Mouse (Mus musculus): ENCODE results near the gene Ppp4c. TPM values are rescaled to one million over a fixed set of nuclear protein-coding genes. Genes with fewer than 3 reads are reported as not detected.

Gene Ppp4c
- total RNA-seq, 2 experiments from 2014 or later, result 56.2 to 64.6 TPM

DNA sequence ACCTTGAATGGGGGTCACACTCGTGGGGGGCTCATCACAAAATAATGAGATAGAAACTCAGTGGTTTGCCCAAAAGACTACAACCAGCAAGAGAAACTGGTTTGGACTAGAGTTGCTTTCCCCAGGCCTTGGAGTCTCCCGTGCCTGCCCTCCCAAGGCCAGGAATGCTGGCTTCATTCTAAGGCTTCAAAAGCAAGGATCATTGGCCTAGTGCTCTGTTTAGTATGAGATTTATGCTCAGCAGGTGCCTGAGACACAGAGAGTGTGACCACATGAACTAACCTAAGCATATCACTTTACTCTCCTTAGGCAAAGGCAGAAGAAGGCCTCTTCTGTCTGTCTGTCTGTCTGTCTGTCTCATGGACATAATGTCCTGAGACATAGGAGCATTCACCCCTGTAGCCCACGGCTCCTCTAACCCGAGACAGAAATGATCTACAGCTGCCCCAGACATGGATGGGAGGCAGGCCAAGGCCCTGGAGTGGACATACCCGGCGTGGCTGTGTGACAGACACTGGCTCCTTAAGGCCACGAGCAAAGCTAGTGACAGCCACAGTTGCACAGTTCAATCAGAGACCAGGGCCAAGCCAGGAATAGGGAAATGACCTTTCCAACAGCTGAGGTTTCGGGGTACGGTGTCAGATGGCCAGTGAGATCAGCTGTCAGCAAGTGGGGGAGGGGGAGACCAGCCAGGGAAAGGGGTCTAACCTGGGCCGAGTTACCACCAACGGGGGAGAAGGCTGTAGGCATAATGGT, 10.0 kb upstream of the Ppp4c start:
- no peak for DNase-seq (ENCODE audit: low spot score in 2 of 2)

DNA sequence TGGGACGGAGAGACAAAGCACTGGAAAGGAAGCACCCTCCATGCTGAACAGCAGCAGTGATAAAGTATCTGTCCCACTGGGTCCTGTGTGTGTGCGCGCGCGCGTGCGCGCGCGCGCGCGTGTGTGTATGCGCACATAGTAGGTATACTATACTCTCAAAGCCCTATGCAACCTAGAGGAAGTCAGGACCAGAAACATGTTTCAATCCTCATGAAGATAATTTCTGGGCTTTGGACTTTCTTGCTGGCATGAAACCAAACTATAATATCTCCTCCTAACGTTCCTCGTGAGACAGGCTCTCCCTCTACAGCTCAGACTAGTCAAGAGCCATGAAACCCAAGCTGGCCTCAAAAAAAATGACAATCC, 8.7 kb upstream of the Ppp4c start:
- no peak for DNase-seq (ENCODE audit: low spot score in 2 of 2)

DNA sequence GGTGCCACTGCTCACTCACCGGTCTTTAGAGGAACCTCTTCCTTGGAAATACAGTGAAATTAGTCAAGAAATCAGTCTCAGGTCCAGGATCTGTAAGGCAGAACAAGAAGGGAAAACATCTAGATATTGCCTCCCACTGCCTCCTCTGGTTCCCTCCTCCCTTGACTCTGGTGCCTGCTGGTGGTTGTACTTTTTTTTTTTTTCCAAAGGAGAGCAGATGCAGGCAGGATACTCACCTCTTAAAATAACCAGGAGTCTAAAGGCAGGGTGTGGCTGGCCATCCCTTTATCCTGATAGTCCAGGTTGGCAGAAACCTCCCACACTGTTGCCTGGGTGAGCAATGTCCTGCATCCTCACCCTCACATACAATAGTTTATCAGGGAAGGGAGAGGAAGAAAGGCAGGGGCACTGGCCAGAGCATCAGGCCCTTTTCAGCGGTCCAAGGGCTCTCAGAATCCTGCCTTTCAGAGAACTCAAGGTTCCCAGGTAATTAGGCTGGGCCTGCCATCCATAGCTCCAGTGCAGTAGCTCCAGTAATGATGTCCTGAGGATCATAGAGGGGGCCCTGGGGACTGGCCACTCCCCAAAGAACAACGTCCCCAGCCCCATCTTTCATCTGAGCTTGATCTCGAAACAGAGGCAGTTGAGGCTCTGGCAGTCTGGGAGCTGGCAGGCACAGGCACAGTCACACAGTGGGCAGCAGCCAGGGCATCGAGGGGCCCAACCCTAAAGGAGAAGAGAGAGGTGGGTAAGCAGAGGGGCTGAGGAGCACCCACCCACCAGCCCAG, 8.2 kb upstream of the Ppp4c start:
- DNase-seq (ENCODE audit: low spot score in 2 of 2), result no peak

DNA sequence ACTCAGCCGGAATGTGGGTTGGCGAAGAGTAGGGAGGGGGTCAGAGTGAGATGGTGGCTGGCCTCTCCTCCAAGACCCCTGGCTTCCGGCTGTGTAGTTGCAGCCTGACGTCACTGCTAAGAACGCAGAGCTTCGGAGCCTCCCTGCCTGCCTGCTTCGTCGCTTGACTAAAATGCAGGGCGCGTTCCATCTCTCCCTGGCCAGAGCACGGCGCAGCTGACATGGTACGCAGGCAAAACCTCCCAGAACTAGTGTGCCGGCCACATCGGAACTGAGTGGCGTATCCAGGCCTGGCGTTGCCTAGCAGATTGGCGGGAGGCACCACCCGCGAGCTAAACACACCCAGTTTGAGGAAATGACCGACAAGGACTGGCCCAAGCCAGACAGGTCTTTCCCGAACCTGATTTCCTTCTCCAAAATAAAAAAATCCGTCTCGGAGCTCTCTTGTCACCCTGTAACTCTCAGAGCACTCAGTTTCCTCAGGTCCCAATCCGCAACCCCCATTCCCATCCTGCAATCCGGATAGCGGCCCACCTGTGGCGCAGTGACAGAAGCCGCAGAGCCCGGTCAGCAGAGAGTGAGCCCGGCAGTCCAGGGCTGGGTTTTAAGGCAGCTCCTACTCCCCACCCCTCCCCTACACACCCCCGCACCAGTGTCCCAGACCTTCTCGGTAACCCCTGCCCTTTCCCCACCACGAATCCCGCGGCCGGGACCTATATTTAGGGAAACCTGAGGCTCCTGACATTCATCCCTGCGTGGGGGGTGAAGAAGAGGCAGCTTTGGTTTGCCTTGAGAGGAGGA, 7.4 kb upstream of the Ppp4c start:
- peak in 1 of 2 experiments; percentile 84 for DNase-seq (ENCODE audit: low spot score in 2 of 2)

DNA sequence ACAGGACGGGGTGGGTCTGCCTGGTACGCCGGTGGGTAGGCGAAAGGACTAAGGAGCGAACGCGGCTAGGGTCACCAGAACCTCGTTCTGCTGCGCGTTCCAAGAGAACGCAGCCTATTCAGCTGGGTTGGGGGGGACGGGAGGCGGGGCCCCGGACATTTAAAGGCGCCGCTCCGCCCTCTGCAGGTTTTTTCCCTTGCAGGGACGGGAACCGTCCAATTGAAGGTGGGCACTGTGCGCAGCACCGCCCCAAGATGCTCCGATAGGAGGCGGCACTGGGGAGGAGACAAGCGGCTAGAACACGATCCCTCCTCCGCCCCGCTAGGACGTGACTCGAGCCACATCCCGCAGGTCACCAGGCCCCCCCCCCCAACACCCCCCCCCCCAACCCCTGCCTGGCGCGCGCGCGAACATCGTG, 6.8 kb upstream of the Ppp4c start:
- peak; percentile 96 to 97 for DNase-seq (ENCODE audit: low spot score in 2 of 2)

DNA sequence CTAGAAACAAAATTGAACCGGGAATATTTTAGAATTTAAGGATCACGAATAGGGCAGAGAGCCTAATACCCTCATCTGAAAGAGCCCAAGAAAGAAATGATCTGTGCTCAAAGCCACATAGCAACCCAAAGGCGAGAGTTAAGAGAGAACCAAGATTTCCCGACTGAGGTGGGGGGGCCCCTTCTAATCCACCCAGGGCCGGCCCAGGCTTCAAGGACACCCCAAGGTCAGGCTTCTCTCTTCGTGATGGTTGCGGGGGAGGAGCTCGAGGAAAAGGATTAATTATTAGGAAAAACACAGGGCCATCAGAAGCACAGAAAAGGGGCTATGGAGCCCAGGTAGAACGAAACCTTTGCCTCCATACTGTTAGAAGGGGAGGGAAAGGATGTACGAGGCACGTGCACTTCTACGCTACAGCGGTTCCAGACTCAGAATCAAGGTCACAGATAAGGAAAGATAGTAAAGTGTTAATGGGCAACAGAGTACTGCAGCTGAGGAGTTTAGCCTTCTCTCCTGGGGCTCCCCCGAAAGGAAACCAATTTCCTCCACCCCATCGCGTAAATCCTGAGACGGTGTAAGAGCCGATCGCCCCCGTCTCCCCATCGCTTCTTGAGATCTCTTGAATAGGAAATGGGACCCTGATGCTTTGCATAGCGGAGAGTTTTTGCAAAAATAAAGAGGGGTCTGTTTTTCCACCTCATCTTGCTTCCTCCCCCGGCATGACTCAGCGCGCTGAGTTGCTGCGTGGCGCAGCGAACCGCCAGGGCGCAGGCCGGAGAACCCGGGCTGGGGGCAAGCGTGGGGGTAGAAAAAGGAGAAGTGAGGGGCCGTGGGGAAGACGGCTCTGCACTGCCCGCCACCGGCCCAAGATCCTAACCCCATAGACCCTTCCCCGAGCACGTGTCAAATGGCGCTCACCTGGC, 6.1 kb upstream of the Ppp4c start:
- peak in 1 of 2 experiments; percentile 43 for DNase-seq (ENCODE audit: low spot score in 2 of 2)

DNA sequence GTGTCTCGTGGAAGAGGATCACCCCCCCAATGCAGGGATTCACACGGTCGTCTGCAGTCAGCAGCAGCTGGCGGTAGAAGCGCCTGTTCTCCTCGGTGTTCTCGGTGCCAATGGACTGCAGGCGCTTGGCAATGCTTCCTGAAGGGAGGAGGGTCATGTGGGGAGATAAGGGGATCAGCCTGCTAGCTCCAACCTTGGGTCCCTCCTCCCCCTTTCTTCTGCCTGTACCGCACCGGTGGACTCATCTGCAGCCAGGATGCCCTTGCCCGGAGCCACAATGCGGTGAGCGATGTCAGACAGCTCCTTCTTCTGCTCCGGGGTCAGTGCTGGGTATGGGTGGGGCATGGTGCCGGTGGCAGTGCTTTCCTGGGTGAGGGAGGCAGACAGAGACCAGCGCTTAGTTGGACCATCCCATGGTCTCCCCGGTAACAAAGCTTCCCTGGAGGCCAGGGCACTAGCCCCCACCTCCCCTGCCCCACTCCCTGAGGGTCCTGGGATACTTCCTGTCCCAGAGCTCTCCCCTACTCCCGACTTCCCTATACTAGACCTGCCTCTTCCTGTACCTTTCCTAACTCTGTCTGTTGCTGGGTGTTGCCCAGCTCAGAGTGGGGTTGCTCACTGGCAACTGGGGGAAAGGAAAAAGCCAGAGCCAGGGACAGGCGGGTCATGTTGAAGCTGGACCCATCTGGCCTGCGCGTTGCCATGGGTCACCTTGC, 5.3 kb upstream of the Ppp4c start, which contains the start of gene Fam57b:
TSS of gene Fam57b (plus strand) at position 258 of the 716 bp plus-strand sequence.
- DNase-seq (ENCODE audit: low spot score in 2 of 2), result peak; percentile 34 to 44

DNA sequence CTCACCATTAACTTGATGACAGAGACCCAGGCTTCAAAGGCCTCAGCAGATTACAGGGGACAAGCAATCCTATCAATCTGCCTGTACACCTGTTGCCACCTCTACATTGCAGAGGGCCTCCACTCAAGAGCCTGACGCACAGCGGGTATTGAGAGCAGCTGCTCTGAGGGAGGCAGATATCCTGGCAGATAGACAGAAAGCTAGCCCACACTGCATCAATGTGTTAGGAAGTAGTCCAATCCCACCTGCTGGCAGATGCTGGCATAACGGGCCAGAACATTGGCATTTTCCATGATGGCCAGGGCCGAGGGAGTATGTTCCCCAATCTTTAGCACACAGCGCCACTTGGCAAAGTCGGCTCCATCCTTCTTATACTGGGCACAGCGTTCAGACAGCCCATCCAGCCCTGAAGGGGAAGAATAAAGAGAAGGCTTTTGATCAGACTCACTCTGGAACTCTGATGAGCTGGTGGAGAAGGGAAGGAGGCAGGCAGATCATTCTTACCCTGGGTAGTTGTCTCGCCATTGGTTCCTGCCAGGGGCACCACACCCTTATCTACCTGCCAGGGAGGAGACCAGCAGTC, 4.1 kb upstream of the Ppp4c start:
- peak in 1 of 2 experiments; percentile 51 for DNase-seq (ENCODE audit: low spot score in 2 of 2)

DNA sequence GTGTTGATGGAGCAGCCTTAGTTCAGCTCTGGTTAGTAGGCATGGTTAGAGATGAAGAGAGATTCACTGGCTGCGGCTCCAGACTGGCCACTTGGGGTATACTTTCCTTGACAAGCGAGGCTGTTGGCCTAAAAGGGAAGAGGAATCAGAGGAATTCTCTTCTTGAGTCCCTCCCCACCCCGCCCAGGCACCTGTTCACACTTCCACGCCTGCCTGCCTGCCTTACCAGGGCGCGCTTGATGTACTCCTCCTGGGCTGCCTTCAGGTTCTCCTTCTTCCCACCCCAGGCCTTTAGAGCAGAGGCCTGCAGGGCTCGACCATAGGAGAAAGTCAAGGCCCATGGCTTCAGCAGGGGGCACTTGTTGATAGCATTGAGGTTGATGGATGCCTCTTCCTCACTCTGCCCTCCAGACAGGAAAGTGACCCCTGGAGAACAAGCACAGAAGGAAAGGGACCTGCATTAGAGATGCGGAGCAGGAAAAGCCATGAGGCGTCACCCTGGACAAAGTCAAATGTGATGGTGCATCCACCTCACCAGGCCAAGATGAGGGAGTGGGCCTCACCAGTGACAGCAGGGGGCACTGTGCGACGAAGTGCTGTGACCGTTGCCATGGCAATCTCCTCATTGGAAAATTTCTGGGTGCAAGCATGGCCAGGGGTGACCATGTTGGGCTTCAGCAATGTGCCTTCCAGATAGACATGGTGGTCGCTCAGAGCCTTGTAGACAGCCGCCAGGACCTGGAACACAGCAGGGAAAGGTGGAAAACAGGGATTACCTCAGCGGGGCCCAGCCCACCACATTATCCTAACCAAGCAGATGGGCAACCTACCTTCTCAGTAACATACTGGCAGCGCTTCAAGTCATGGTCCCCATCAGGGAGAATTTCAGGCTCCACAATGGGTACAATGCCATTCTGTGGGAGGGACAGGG, 3.4 kb upstream of the Ppp4c start:
- peak in 1 of 2 experiments; percentile 43 for DNase-seq (ENCODE audit: low spot score in 2 of 2)

DNA sequence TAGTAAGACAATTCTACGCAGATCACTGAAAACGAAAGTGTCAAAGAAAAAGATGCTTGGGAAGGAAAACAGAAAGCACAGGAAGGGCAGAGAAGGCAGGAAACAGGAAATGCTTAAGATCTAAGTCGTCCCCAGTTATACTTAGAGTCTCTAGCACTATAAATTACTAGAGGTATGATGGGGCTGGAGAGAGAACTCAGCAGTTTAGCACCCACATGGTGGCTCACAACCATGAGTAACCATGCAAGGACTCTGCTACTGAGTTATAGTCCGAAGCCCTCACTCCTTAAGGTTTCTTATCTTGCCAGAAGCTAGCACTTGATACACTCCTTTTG, 1.9 kb upstream of the Ppp4c start:
- no peak for DNase-seq (ENCODE audit: low spot score in 2 of 2)

DNA sequence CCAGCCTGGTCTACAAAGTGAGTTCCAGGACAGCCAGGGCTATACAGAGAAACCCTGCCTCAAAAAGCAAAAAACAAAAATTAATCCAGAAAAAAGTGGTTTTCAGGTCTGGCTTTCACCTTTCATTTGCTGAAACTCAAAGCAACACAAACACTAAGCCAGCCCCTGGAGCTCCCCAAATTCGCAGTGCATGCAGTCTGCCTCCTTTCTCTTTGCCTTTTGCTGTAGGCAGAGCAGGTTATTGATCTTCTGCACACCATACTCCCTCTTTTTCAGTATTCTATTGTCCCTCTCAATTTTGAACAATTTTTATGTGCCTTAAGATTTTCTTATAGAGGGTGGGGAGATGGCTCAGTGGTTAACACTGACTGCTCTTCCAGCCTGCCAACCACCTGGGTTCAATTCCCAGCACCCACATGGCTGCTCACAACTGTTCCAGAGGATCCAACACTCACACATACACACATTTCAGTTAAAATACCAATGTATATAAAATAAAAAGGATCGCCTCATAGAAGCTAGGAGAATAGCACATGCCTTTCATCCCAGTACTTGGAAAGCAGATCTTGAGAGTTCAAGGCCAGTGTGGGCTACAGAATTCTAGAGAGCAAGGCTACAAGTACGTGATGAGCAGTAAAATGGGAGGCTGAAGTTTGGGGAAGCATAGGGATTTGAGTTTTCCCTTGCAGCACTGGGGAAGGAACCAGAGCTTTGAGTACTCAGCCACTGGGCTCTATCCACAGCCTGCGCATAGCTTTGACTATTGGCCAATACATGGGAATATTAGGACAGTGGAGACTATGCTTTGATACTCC, 1.4 kb upstream of the Ppp4c start:
- DNase-seq (ENCODE audit: low spot score in 2 of 2), result no peak

DNA sequence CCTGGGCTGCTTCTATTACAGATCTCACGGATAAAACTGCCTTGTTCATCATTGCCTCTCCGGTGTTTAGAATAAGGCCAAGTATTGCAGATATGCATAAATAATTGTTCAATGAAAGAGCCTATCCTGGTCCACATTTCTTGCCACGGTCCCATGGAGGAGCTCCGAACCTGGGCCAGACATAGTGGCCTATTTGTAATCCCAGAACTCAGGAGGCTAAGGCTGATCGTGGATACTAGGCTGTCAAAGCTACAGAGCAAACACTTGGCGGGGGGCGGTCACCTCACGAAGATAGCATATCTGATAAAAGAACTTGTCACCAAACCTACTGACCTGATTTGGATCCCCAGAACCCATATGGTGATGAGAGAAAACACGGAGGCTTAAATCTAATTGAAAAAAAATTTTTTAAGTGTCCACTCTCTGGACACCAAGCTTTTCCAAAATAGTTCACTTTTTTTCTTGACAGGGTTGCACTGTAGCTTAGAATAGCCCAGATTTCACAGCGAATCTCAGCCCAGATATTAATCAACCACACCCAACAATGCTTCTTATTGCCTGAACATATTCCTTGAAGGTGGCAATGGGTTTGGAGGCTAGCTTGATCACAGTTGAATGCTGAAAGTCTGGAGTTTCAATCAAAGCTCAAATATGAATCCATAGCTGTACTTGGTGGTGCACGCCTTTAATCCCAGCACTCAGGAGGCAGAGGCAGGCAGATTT, 586 bp upstream of the Ppp4c start:
- DNase-seq (ENCODE audit: low spot score in 2 of 2), result no peak

DNA sequence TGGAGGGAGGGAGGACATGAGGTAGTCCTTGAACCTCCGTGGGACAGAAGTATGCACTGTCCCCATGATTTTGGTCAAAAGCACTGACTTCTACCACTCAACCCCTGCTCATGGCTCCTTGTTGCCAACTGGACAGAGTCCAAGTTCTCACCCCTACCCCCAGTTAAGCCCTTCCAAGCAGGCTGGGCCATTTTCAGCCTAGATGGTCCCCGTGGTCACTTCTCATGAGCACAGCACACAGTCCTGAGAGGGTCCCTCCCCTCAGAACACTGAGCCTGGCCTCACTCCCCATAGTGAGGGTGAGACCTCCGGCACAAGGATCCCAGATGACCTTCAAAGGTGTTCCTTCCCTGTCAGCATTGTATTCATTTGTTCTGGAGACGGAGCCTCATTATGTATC, 3.2 kb downstream of the Ppp4c start:
- DNase-seq (ENCODE audit: low spot score in 2 of 2), result no peak

DNA sequence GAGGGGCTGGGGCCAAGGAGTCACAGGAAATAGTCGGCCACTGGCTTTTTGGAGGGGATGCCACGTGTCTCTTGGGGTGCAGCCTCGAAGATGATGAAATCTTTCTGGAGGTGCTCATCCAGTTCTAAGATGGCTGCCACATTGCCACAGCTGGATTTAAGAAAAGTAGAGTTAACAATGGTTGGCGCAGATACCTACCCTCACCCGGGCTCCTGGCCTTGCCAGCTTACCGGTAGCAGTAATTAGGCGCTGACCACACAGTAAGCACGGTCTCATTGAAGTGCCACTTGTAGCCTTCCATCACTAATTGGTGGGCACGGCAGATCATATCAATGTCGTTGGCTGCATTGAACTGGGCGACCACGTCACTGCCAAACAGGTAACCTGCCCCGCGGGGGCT, 6.2 kb downstream of the Ppp4c start:
- DNase-seq (ENCODE audit: low spot score in 2 of 2), result no peak

DNA sequence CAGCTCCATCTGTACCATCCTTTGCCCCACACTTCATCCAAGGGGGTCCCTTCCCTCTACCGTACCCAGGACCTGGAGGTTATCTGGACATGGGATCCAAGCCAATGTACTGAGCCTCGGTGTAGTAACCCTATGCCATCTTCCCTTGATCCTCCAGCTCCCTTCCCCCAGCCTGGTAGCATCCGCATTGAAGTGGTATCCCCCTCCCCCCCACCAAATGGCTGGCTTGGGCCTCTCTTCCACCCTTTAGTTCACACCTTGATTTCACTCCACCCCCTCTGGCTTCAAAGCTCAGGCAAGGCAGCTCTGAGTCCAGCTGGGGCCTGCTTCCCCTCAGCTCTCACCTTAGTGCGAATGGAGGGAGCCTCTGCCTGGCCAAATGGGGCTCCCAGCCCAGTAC, 7.2 kb downstream of the Ppp4c start:
- no peak for DNase-seq (ENCODE audit: low spot score in 2 of 2)

DNA sequence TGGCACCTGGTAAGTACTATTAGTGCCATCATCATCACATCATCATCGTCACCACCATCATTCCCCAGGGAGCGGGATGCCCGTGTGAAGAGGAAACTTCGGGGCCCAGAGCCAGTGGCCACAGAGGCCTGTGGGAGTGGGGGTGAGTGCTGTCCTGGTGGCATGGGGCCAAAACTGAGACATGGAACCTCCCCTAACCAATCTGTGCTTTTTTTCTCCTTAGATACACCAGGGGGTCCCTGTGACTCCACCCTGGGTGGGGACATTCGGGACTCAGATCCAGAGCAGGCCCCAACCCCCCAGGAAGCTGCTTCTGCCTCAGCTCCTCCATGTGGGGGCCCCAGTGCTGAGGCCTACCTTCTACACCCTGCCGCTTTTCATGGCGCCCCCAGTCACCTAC, 7.8 kb downstream of the Ppp4c start:
- DNase-seq (ENCODE audit: low spot score in 2 of 2), result no peak

DNA sequence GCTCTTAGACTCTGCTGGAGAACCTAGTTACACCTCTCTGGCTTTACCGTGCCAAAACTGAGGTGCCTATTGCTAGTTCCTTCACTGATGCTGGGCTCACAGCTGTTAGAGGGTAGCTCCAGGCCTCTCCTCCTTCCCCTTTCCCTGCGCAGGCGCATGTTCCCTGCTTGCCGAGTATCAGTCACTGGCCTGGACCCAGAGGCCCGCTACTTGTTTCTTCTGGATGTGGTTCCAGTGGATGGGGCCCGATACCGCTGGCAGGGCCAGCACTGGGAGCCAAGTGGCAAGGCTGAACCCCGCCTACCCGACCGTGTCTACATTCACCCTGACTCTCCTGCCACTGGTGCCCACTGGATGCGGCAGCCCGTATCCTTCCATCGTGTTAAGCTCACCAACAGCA, 9.6 kb downstream of the Ppp4c start:
- DNase-seq (ENCODE audit: low spot score in 2 of 2), result no peak

Measured in layer of hippocampus, postnatal 10 days (tissue).